Mouse (Mus musculus) lung, embryonic 14.5 days (tissue): ENCODE measurements around the gene Sfxn3. TPM values are rescaled to one million over a fixed set of nuclear protein-coding genes. Genes with fewer than 3 reads are reported as not detected.

Experiments
- ATAC-seq: fragments of 200-750 bp; cut with Nextera tagmentation; 2 replicates; pipeline ENCODE4 v1.8.0; 2017; ENCODE audit warnings: mild to moderate bottlenecking, moderate TSS enrichment, moderate library complexity; ENCODE audit not compliant: insufficient read depth
- DNase-seq: peaks from one replicate; pipeline ENCODE4 v3.0.0-alpha.2; 2015
- H3K27ac ChIP-seq: fragments of 300-500 bp; sonication (generic); 2 replicates; pipeline ENCODE4 v1.5.1; 2014; ENCODE audit warnings: low read depth, mild to moderate bottlenecking, moderate library complexity
- H3K27me3 ChIP-seq: fragments of 300-500 bp; sonication (generic); 2 replicates; pipeline ENCODE4 v1.6.1; 2014; ENCODE audit warnings: low read length, control low read depth; ENCODE audit not compliant: insufficient read depth
- H3K36me3 ChIP-seq: fragments of 300-500 bp; sonication (generic); 2 replicates; pipeline ENCODE4 v1.6.1; 2014; ENCODE audit warnings: control low read depth; ENCODE audit not compliant: insufficient read depth
- H3K4me1 ChIP-seq: fragments of 300-500 bp; sonication (generic); 2 replicates; pipeline ENCODE4 v1.6.1; 2014; ENCODE audit warnings: antibody characterized with exemption, control low read depth; ENCODE audit not compliant: insufficient read depth
- H3K4me2 ChIP-seq: fragments of 300-500 bp; sonication (generic); 2 replicates; pipeline ENCODE4 v1.6.1; 2014; ENCODE audit warnings: mild to moderate bottlenecking
- H3K4me3 ChIP-seq: fragments of 300-500 bp; sonication (generic); 2 replicates; pipeline ENCODE4 v1.5.1; 2014; ENCODE audit warnings: low read depth, low read length
- H3K9ac ChIP-seq: fragments of 300-500 bp; sonication (generic); 2 replicates; pipeline ENCODE4 v1.6.1; 2014
- H3K9me3 ChIP-seq: fragments of 300-500 bp; sonication (generic); 2 replicates; pipeline ENCODE4 v1.6.1; 2016; ENCODE audit warnings: low read depth, low read length, control low read depth
- CTCF ChIP-seq: IDR thresholded peaks from 2 replicates; pipeline ENCODE4 v1.5.1; 2016; ENCODE audit warnings: antibody characterized with exemption, low read depth
- WGBS: fragments of 180-500 bp; shearing (Covaris S2); extraction: QIAGEN DNeasy Blood & Tissue Kit; methylation state at CpG from one replicate; pipeline ENCODE4 v1.1.7; 2014; 5-methylcytosine and 5-hydroxymethylcytosine counted together
- polyA plus RNA-seq: library from polyadenylated mRNA; unstranded; fragments of >200 nt; fragmentation: Nextera tagmentation; extraction: Ambion mirVana; gene quantifications from 2 replicates; pipeline ENCODE4 v1.2.1, GENCODE M21; 2014

Gene Sfxn3
- polyA plus RNA-seq, 1 experiment from 2014 or later: 18.3 TPM

- Histone ChIP-seq H3K9me3 (no peaks in the 10 kb centered on the region), H3K4me2 (peak overlapping the region; percentile 92), H3K27ac (peak overlapping the region; percentile 80; the same call in 1 of the 2 replicates), H3K27me3 (no peaks in the 10 kb centered on the region), H3K4me3 (peak overlapping the region; percentile 97), H3K9ac (peak overlapping the region; percentile 72), H3K4me1 (peaks cover 14% of the 10 kb centered on the region), H3K36me3 (peaks cover 56% of the 10 kb centered on the region)
- no peak for ATAC-seq
- no peak for TF ChIP-seq CTCF
- WGBS: 31% methylated on average over 17 of the region's 17 CpGs
- no peak for DNase-seq
Measured at GRCm38 (mm10) chr19:45007021-45007420, 40.3 kb upstream of the Sfxn3 start.

DNA sequence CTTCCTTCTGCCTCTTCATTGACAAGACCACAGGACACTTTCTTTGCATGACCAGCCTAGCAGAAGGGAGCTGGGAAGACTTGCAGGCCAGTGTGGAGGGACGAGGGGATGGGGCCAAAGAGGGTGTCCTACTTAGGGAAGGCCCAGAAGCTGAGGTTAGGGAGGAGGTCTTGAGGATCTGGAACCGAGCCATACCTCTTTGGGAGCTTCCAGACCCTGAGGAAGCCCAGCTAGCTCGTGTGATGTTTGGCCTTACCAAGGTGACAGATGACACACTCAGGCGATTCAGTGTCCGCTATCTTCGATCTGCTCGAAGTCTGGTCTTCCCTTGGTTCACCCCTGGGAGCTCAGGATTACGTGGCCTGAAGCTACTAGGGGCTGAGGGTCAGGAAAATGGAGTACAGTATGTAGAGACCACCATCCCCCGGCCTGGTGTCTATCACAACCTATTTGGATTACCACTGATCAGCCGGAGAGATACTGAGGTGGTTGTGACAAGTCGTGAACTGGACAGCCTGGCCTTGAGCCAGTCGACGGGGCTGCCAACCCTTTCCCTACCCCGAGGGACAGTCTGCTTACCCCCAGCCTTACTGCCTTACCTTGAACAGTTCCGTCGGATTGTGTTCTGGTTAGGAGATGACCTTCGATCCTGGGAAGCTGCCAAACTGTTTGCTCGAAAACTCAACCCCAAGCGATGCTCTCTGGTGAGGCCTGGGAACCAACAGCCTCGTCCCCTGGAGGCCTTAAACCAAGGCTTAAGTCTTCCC is 39.7 kb upstream of the Sfxn3 start:
- no peak for ATAC-seq
- Histone ChIP-seq H3K4me1 (peaks cover 14% of the 10 kb centered on the region), H3K27me3 (no peaks in the 10 kb centered on the region), H3K9me3 (no peaks in the 10 kb centered on the region), H3K4me3 (peak overlapping the region; percentile 97), H3K4me2 (peak overlapping the region; percentile 92), H3K27ac (no peak overlapping the region), H3K36me3 (peaks cover 62% of the 10 kb centered on the region), H3K9ac (peak overlapping the region; percentile 72; the same call in 1 of the 2 replicates)
- no peak for DNase-seq
- no peak for TF ChIP-seq CTCF
- 77% methylated on average over 20 of the region's 20 CpGs for WGBS

GRCm38 (mm10) chr19:45010646-45011045 is 36.7 kb upstream of the Sfxn3 start:
- H3K27ac ChIP-seq: no peak overlapping the region
- no peaks in the 10 kb centered on the region for H3K27me3 ChIP-seq
- ATAC-seq: no peak
- H3K36me3 ChIP-seq: peaks cover 40% of the 10 kb centered on the region
- DNase-seq: no peak
- 90% methylated on average over 4 of the region's 4 CpGs for WGBS
- no peaks in the 10 kb centered on the region for H3K9me3 ChIP-seq
- H3K4me2 ChIP-seq: no peak overlapping the region
- no peak for TF ChIP-seq CTCF
- H3K9ac ChIP-seq: no peak overlapping the region
- no peak overlapping the region for H3K4me3 ChIP-seq
- peaks cover 20% of the 10 kb centered on the region for H3K4me1 ChIP-seq

- no peak for TF ChIP-seq CTCF
- no peaks in the 10 kb centered on the region for H3K27me3 ChIP-seq
- DNase-seq: no peak
- no peaks in the 10 kb centered on the region for H3K9me3 ChIP-seq
- ATAC-seq: no peak
- no peak overlapping the region for H3K4me3 ChIP-seq
- peaks cover 40% of the 10 kb centered on the region for H3K36me3 ChIP-seq
- H3K27ac ChIP-seq: no peak overlapping the region
- H3K4me1 ChIP-seq: peaks cover 16% of the 10 kb centered on the region
- 87% methylated on average over 8 of the region's 8 CpGs for WGBS
- H3K9ac ChIP-seq: no peak overlapping the region
- no peak overlapping the region for H3K4me2 ChIP-seq
Measured at GRCm38 (mm10) chr19:45012219-45012618, 35.1 kb upstream of the Sfxn3 start.

DNA sequence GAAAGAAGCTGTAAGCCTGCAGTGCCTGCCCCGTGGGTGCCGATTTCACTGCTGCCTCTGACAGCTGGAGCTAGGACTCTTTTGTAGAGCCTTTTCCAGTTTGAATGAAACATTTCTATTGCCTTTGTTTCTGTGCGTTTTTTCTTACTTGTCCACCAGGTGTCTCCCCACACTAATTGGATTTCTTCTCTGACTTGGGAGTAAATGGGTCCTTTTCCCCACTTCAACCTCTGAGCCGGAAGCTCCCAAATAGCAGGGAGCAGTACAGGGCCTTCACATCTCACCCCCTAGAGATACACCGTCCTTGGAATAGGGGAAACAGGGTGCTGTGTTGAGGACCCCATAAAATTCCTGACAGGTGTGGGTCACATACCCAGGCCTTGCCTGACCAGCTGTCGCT is 34.7 kb upstream of the Sfxn3 start:
- H3K4me2 ChIP-seq: no peak overlapping the region
- 32% methylated on average over 6 of the region's 6 CpGs for WGBS
- no peak overlapping the region for H3K27ac ChIP-seq
- H3K36me3 ChIP-seq: peaks cover 40% of the 10 kb centered on the region
- ATAC-seq: no peak
- peaks cover 11% of the 10 kb centered on the region for H3K4me1 ChIP-seq
- no peak overlapping the region for H3K4me3 ChIP-seq
- H3K9ac ChIP-seq: no peak overlapping the region
- no peaks in the 10 kb centered on the region for H3K9me3 ChIP-seq
- no peaks in the 10 kb centered on the region for H3K27me3 ChIP-seq
- peak; percentile 73 for TF ChIP-seq CTCF
- peak; percentile 80 for DNase-seq

GRCm38 (mm10) chr19:45013581-45014225 is 33.6 kb upstream of the Sfxn3 start:
- DNase-seq: no peak

DNA sequence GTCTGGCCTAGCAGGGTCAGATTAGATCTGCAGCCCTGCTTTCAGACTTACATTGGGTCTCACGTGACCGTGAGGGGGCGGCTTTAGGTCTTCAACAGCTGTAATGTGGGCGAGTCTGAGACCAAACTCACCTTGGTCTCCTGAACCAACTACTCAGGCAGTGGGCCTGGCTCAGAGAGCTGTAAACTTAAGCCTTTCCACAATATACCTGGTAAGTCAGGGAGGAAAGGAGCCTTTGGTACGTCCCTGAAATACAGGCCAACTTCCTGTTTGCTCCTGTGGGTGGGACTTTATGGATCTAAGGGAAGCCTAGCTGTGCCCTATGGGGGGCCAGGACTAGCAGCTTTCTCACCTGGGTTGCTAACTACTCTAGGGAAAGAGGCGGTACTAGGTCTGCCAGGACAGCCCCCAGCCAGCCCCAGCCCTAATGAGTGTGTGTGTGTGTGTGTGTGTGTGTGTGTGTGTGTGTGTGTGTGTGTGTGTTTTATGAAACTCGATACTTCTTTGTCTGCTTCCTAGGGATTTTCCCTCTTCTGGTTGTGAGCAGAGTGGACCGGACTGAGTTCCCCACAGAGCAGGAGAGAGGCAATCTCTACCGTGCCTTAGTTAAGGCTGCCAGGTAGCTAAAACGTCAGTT is 32.9 kb upstream of the Sfxn3 start, which contains the start of gene Lzts2:
Lzts2 (plus strand) TSS at position 80 of the 637 bp plus-strand sequence.
- Histone ChIP-seq H3K9ac (peak within 1 kb of the TSS; percentile 91), H3K4me2 (peak within 1 kb of the TSS; percentile 97), H3K9me3 (no peaks in the 10 kb centered on the region), H3K4me3 (peak within 1 kb of the TSS; percentile 64), H3K36me3 (peaks cover 31% of the 10 kb centered on the region), H3K27ac (peak within 1 kb of the TSS; percentile 99), H3K27me3 (no peaks in the 10 kb centered on the region), H3K4me1 (peaks cover 17% of the 10 kb centered on the region)
- 8% methylated on average over 10 of the region's 10 CpGs for WGBS
- TF ChIP-seq CTCF: no peak
- ATAC-seq: 0 out of 2 replicates have a peak, but pooled peaks have one; percentile 2
- DNase-seq: peak; percentile 49

More at GRCm38 (mm10) chr19:45013581-45014225, 33.6 kb upstream of the Sfxn3 start:
- Histone ChIP-seq H3K27me3 (no peaks in the 10 kb centered on the region), H3K27ac (peak overlapping the region; percentile 99; the same call in 1 of the 2 replicates), H3K9me3 (no peaks in the 10 kb centered on the region), H3K4me1 (peaks cover 11% of the 10 kb centered on the region), H3K9ac (no peak overlapping the region), H3K4me2 (peak overlapping the region; percentile 97; the same call in 1 of the 2 replicates), H3K36me3 (peaks cover 36% of the 10 kb centered on the region), H3K4me3 (no peak overlapping the region)
- WGBS: 63% methylated on average over 6 of the region's 6 CpGs
- no peak for ATAC-seq
- TF ChIP-seq CTCF: no peak
